Mouse (Mus musculus): ENCODE results near the gene Htr2a. TPM values are rescaled to one million over a fixed set of nuclear protein-coding genes. Genes with fewer than 3 reads are reported as not detected.

Gene Htr2a
- polyA plus RNA-seq (2012; rRNA removed), result 3.5 TPM in 2 replicates

DNA sequence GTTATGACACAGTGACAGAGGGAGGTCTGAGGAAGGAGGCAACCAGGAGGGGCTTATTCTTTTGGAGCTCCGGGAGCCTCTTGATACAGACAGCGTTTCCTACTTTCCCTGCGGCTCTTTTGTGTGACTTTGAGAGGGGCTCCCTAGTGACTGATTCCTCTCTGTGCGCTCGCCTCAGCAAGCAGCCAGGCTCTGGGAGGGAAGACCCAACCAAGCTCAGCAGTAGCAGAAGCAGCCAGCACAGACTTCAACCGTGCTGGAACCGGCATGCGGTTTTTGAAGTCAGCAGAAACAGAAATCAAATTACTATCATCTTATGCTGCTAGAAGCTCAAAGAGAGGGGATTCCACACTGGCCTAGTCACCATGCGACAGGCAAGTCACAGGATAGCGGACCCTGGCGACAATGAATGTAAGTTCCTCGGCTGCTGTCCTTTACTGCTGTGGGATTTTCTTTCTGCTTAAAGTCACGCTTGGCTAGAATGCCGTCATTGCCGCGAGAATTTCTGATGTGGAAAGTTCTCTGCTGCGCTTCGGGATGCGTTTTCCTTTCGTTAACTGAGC, at the start of gene Htr2a:
Htr2a (plus strand) TSS at position 22 of the 563 bp plus-strand sequence.

DNA sequence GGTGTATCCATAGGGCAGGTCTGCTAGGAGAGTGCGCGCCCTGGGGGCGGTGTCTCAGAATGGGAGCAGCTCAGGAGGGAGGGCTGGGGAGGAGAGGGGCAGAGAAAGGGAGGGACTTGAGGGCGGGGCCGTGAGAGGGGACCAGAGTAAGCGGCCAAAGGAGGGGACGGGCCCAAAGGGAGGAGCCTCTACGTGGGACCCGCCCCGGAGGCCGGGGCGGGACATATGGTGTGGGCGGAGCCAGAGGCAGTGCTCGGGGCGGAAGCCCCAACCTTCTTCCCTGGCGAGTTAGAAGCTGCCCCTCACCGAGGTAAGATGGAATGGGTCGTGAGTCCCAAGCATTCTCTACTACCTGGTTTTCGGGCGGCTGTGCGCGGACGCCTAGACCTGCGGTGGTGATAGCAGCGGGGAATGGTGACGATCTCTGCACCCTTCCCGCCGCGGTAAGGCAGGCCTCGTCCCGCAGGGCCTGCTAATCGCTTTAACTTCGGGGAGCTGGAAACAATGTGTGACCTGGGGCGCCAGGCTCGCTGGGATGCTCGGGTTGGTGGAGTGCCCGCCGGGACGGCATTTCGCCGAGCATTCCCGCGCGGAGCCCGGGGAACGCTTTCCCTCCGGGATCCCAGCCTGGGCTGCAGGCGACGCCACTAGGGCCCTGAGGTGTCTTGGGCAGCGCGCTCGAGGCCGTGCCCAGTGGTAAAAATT, 91.6 kb downstream of the Htr2a start, which contains the start of gene Esd:
Esd (plus strand) TSS at position 219 of the 705 bp plus-strand sequence.

Other genes with a start within 250 kb of the Htr2a start
- gene Esd, start 91.5 kb downstream of the Htr2a start, polyA plus RNA-seq (2012; rRNA removed), result 121 and 125 TPM in 2 replicates